In the genomic region with DNA sequence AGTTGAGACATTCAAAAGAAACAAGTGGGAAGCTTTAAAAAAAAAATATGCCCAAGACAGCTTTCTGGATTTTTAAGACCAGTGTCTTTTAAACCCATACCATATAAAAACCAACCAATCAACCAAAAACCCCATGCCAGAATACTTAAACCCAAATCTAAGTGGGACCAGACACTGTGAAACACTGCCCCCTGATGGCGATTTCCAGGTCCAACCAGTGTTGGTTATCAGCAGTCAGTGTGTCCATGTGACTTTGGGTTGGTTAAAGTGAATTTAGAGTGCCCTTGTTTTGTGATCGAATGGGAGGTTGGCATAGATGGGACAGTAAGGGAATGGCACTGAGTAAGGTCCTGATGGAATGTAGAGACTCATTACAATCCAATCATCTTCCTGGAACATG, we compare ENCODE assay signal across 8 mouse cellular contexts.
DNase-seq lines count a peak whose midpoint lies in the region; TF ChIP-seq lines count a peak whose summit lies in the region.

No protein-coding gene starts in this region.

- H3K27me3 ChIP-seq in cerebellum, adult 2 months (ENCODE audit: control insufficient read depth, insufficient read depth, low read length): no peaks in the 10 kb centered on the region; the same call in 1 of the 2 replicates
- no peaks in the 10 kb centered on the region for H3K27me3 ChIP-seq in small intestine, adult 2 months (ENCODE audit: control insufficient read depth, insufficient read depth, low read length)

- no peak for TF ChIP-seq POLR2A in cerebellum, adult 2 months (IDR thresholded peaks at IDR 0.05; ENCODE audit: borderline replicate concordance, insufficient read depth, low read length)
- TF ChIP-seq POLR2A in small intestine, adult 2 months (IDR thresholded peaks at IDR 0.05; ENCODE audit: low read depth, low read length): no peak

- WGBS in cerebellum, adult 2 months: 41% methylated on average over 2 of the region's 2 CpGs
- WGBS in small intestine, adult 2 months: 31% methylated on average over 2 of the region's 2 CpGs

- no peaks in the 10 kb centered on the region for H3K36me3 ChIP-seq in small intestine, adult 2 months (ENCODE audit: control insufficient read depth, insufficient read depth, low read length)

- no peak overlapping the region for H3K27ac ChIP-seq in cerebellum, adult 2 months (ENCODE audit: insufficient read depth, low read length)
- no peak overlapping the region for H3K27ac ChIP-seq in small intestine, adult 2 months (ENCODE audit: insufficient read depth, low read depth, low read length)

- DNase-seq in cerebellum, adult 2 months: no peak
- DNase-seq in cerebellum, adult 11 months: no peak
- DNase-seq in left cerebral cortex, postnatal 4 days: peak; percentile 6
- DNase-seq in left cerebral cortex, adult 8-10 months (ENCODE audit: low spot score in 2 of 2): no peak
- peak; percentile 8 for DNase-seq in MEL-GATA-1-ER (ENCODE audit: extremely low read depth, low read depth)
- DNase-seq in embryo, embryonic 9.5 days (ENCODE audit: extremely low spot score): peak; percentile 14
- no peak for DNase-seq in cerebellum, adult 8-10 months

- H3K4me3 ChIP-seq in cerebellum, adult 2 months (replicated peaks; ENCODE audit: insufficient read depth, low read depth, low read length): no peak overlapping the region
- H3K4me3 ChIP-seq in small intestine, adult 2 months (ENCODE audit: low read depth, low read length): no peak overlapping the region

- no peaks in the 10 kb centered on the region for H3K4me1 ChIP-seq in cerebellum, adult 2 months (ENCODE audit: control insufficient read depth, insufficient read depth, low read length)
- H3K4me1 ChIP-seq in small intestine, adult 2 months (ENCODE audit: control insufficient read depth, insufficient read depth, insufficient read length, low read length): no peaks in the 10 kb centered on the region

- intact Hi-C loops in left cerebral cortex, postnatal 4 days (cut with DNase I): no loop called here

- TF ChIP-seq CTCF in cerebellum, adult 2 months (IDR thresholded peaks at IDR 0.05; ENCODE audit: borderline replicate concordance, insufficient read depth, low read depth, low read length): peak; percentile 26; the same call in 1 of the 2 replicates
- TF ChIP-seq CTCF in small intestine, adult 2 months (IDR thresholded peaks at IDR 0.05; ENCODE audit: extremely low read depth, insufficient read length, insufficient replicate concordance, low read depth, low read length): peak; percentile 19; the same call in 1 of the 2 replicates

Comparison
In these comparisons a context has a peak if more than half of its experiments do, and no peak if none do; other contexts are left out.
1. DNase-seq: peak in left cerebral cortex, postnatal 4 days (single experiment), MEL-GATA-1-ER (single experiment) and embryo, embryonic 9.5 days (single experiment); none in cerebellum, adult 2 months (0 of 2), cerebellum, adult 11 months (single experiment), left cerebral cortex, adult 8-10 months (0 of 2) and cerebellum, adult 8-10 months (single experiment).